Mouse (Mus musculus): Measurements from ENCODE around the gene Gm1113. TPM values are rescaled to one million over a fixed set of nuclear protein-coding genes. Genes with fewer than 3 reads are reported as not detected.

Gm1113 gene
- total and polyA plus RNA-seq, 3 experiments, result not detected

GRCm38 (mm10) chr9:35508234-35508633 is 9.8 kb downstream of the Gm1113 start:
- peaks cover 29% of the 10 kb centered on the region for H3K27me3 ChIP-seq (ENCODE audit: insufficient read depth, low read length)
- no peak for ATAC-seq (ENCODE audit: extremely low read depth, insufficient number of reproducible peaks, low FRiP score, poor library complexity, severe bottlenecking)
- TF ChIP-seq GATA2 (IDR thresholded peaks at IDR 0.05; ENCODE audit: borderline replicate concordance, low read depth, low read length) (no peak), POLR2AphosphoS5 (IDR thresholded peaks at IDR 0.05; ENCODE audit: insufficient replicate concordance, low read depth, low read length) (no peak), CTCF (IDR thresholded peaks at IDR 0.05; ENCODE audit: low read depth, low read length) (no peak), GATA1 (IDR thresholded peaks at IDR 0.05; ENCODE audit: borderline replicate concordance, low read length) (no peak), TAL1 (conservative IDR thresholded peaks at IDR 0.05; ENCODE audit: low read depth, low read length) (no peak)
- no peaks in the 10 kb centered on the region for H3K4me1 ChIP-seq (ENCODE audit: insufficient read depth, low read depth, low read length)
- no peaks in the 10 kb centered on the region for H3K9me3 ChIP-seq (replicated peaks)
- H3K4me3 ChIP-seq (ENCODE audit: low read depth, low read length), result no peak overlapping the region
- H3K36me3 ChIP-seq (replicated peaks), result no peaks in the 10 kb centered on the region
- no peak for DNase-seq (ENCODE audit: low spot score)

DNA sequence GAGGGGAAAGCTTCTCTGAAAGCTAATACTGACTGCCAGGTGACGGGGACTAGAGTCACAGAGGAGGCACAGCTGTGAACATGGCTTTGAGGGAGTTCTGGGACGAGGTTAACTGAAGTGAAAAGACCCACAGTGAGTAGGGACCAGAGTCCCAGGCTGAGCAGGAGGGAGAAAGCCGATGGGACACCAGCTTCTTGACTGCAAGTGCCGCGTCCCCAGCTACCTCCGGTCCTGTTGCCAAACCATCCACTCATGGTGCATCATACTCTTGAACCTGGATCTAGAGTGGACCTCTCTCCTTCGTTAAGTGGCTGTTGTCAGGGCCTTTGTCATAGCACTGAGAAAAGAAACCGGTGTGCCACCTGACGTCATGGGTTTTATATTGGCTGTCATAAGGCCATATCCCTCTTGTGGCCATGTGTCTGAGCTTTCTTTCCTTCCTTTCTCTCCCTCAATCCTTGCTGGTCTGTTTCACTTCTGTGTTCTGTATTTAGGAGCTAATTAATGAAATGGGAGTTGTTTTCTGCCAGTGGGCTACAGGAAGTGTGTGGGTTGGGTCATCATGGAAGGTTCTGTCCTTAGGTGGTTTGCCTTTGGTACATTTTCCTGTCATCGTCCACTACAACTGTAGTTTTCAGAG is 15.6 kb downstream of the Gm1113 start:
- ATAC-seq (ENCODE audit: extremely low read depth, insufficient number of reproducible peaks, low FRiP score, poor library complexity, severe bottlenecking) (no peak), DNase-seq (ENCODE audit: low spot score) (no peak)

GRCm38 (mm10) chr9:35499946-35500345 is 18.1 kb downstream of the Gm1113 start:
- DNase-seq (ENCODE audit: low spot score), result no peak
- no peaks in the 10 kb centered on the region for H3K36me3 ChIP-seq (replicated peaks)
- no peaks in the 10 kb centered on the region for H3K9me3 ChIP-seq (replicated peaks)
- H3K27me3 ChIP-seq (ENCODE audit: insufficient read depth, low read length), result peaks cover 3% of the 10 kb centered on the region; the same call in 1 of the 2 replicates
- TF ChIP-seq TAL1 (conservative IDR thresholded peaks at IDR 0.05; ENCODE audit: low read depth, low read length), result no peak
- TF ChIP-seq GATA2 (IDR thresholded peaks at IDR 0.05; ENCODE audit: borderline replicate concordance, low read depth, low read length), result no peak
- no peak for TF ChIP-seq GATA1 (IDR thresholded peaks at IDR 0.05; ENCODE audit: borderline replicate concordance, low read length)
- no peak for TF ChIP-seq CTCF (IDR thresholded peaks at IDR 0.05; ENCODE audit: low read depth, low read length)
- TF ChIP-seq POLR2AphosphoS5 (IDR thresholded peaks at IDR 0.05; ENCODE audit: insufficient replicate concordance, low read depth, low read length), result no peak
- H3K4me1 ChIP-seq (ENCODE audit: insufficient read depth, low read depth, low read length), result no peaks in the 10 kb centered on the region
- ATAC-seq (ENCODE audit: extremely low read depth, insufficient number of reproducible peaks, low FRiP score, poor library complexity, severe bottlenecking), result no peak
- H3K4me3 ChIP-seq (ENCODE audit: low read depth, low read length), result no peak overlapping the region

More for the DNA sequence above, 15.6 kb downstream of the Gm1113 start:
- Histone ChIP-seq H3K36me3 (replicated peaks) (no peaks in the 10 kb centered on the region), H3K4me3 (ENCODE audit: low read depth, low read length) (no peak overlapping the region), H3K9me3 (replicated peaks) (no peaks in the 10 kb centered on the region), H3K4me1 (ENCODE audit: insufficient read depth, low read depth, low read length) (no peaks in the 10 kb centered on the region), H3K27me3 (ENCODE audit: insufficient read depth, low read length) (peaks cover 13% of the 10 kb centered on the region)
- TF ChIP-seq POLR2AphosphoS5 (IDR thresholded peaks at IDR 0.05; ENCODE audit: insufficient replicate concordance, low read depth, low read length), result no peak
- no peak for TF ChIP-seq GATA2 (IDR thresholded peaks at IDR 0.05; ENCODE audit: borderline replicate concordance, low read depth, low read length)
- no peak for TF ChIP-seq GATA1 (IDR thresholded peaks at IDR 0.05; ENCODE audit: borderline replicate concordance, low read length)
- no peak for TF ChIP-seq TAL1 (conservative IDR thresholded peaks at IDR 0.05; ENCODE audit: low read depth, low read length)
- no peak for TF ChIP-seq CTCF (IDR thresholded peaks at IDR 0.05; ENCODE audit: low read depth, low read length)

DNA sequence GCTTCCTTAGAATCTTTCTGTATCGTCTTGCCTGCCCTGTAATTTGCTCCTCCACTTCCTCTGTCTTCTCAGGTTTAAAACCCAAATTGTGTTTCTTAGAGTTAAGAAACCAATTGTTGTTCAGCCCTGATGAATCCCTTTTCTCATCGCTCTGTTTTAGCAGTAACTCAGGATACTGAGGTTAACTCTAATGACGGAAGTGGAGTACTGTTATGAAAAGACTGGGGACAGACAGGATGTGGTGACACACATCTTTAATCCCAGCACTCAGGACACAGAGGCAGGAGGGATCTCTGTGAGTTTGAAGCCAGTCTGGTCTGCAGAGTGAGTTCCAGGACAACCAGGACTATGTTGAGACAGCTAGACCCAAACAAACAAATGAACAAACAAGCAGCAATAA is 22.6 kb downstream of the Gm1113 start:
- Histone ChIP-seq H3K36me3 (replicated peaks) (no peaks in the 10 kb centered on the region), H3K4me1 (ENCODE audit: insufficient read depth, low read depth, low read length) (no peaks in the 10 kb centered on the region), H3K27me3 (ENCODE audit: insufficient read depth, low read length) (no peaks in the 10 kb centered on the region; the same call in 1 of the 2 replicates), H3K4me3 (ENCODE audit: low read depth, low read length) (no peak overlapping the region), H3K9me3 (replicated peaks) (no peaks in the 10 kb centered on the region)
- TF ChIP-seq POLR2AphosphoS5 (IDR thresholded peaks at IDR 0.05; ENCODE audit: insufficient replicate concordance, low read depth, low read length), result no peak
- no peak for TF ChIP-seq GATA1 (IDR thresholded peaks at IDR 0.05; ENCODE audit: borderline replicate concordance, low read length)
- TF ChIP-seq CTCF (IDR thresholded peaks at IDR 0.05; ENCODE audit: low read depth, low read length), result no peak
- TF ChIP-seq TAL1 (conservative IDR thresholded peaks at IDR 0.05; ENCODE audit: low read depth, low read length), result no peak
- no peak for TF ChIP-seq GATA2 (IDR thresholded peaks at IDR 0.05; ENCODE audit: borderline replicate concordance, low read depth, low read length)
- DNase-seq (ENCODE audit: low spot score), result no peak
- no peak for ATAC-seq (ENCODE audit: extremely low read depth, insufficient number of reproducible peaks, low FRiP score, poor library complexity, severe bottlenecking)

- Histone ChIP-seq H3K4me1 (ENCODE audit: insufficient read depth, low read depth, low read length) (no peaks in the 10 kb centered on the region), H3K4me3 (ENCODE audit: low read depth, low read length) (no peak overlapping the region), H3K9me3 (replicated peaks) (no peaks in the 10 kb centered on the region), H3K27me3 (ENCODE audit: insufficient read depth, low read length) (no peaks in the 10 kb centered on the region; the same call in 1 of the 2 replicates), H3K36me3 (replicated peaks) (no peaks in the 10 kb centered on the region)
- TF ChIP-seq GATA1 (IDR thresholded peaks at IDR 0.05; ENCODE audit: borderline replicate concordance, low read length) (no peak), GATA2 (IDR thresholded peaks at IDR 0.05; ENCODE audit: borderline replicate concordance, low read depth, low read length) (no peak), POLR2AphosphoS5 (IDR thresholded peaks at IDR 0.05; ENCODE audit: insufficient replicate concordance, low read depth, low read length) (no peak), TAL1 (conservative IDR thresholded peaks at IDR 0.05; ENCODE audit: low read depth, low read length) (no peak), CTCF (IDR thresholded peaks at IDR 0.05; ENCODE audit: low read depth, low read length) (no peak)
- no peak for DNase-seq (ENCODE audit: low spot score)
- ATAC-seq (ENCODE audit: extremely low read depth, insufficient number of reproducible peaks, low FRiP score, poor library complexity, severe bottlenecking), result no peak
These were observed 23.1 kb downstream of the Gm1113 start for GRCm38 (mm10) chr9:35494937-35495336.

DNA sequence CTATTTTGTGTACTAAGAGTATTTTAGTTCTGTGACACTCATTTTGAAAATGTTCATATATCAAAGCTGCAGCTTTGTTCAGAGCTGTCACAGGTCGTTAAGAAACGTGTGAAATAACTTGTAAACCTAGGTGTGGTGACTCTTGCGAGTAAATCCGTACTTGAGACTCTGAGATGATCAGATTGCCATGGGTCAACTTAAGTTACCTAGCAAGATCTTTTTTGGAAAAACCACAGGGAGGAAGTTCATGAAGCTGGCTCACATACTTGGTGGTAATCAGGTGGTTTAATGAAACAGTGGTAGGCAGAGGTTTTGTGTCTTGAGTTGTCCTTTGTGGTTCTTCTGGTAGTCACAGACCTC is 24.4 kb downstream of the Gm1113 start:
- ATAC-seq (ENCODE audit: extremely low read depth, insufficient number of reproducible peaks, low FRiP score, poor library complexity, severe bottlenecking) (no peak), DNase-seq (ENCODE audit: low spot score) (no peak)
- Histone ChIP-seq H3K4me1 (ENCODE audit: insufficient read depth, low read depth, low read length) (no peaks in the 10 kb centered on the region), H3K9me3 (replicated peaks) (no peaks in the 10 kb centered on the region), H3K4me3 (ENCODE audit: low read depth, low read length) (no peak overlapping the region), H3K36me3 (replicated peaks) (no peaks in the 10 kb centered on the region), H3K27me3 (ENCODE audit: insufficient read depth, low read length) (no peaks in the 10 kb centered on the region; the same call in 1 of the 2 replicates)
- TF ChIP-seq GATA1 (IDR thresholded peaks at IDR 0.05; ENCODE audit: borderline replicate concordance, low read length), result no peak
- TF ChIP-seq GATA2 (IDR thresholded peaks at IDR 0.05; ENCODE audit: borderline replicate concordance, low read depth, low read length), result no peak
- TF ChIP-seq CTCF (IDR thresholded peaks at IDR 0.05; ENCODE audit: low read depth, low read length), result no peak
- no peak for TF ChIP-seq TAL1 (conservative IDR thresholded peaks at IDR 0.05; ENCODE audit: low read depth, low read length)
- TF ChIP-seq POLR2AphosphoS5 (IDR thresholded peaks at IDR 0.05; ENCODE audit: insufficient replicate concordance, low read depth, low read length), result no peak
